Mouse (Mus musculus) heart, adult 2 months (tissue): ENCODE measurements at regions not wholly inside any gene's neighbourhood (a gene's known extent, or its start where the extent isn't known, plus 50 kb on each side); places are given as distances from the start of the nearest gene placed in this dataset.
"Not testable (repeated sequence)": the region's sequence is repeated elsewhere in the genome, so short reads cannot be mapped to it uniquely, and the experiment has no call there.

Experiments
- DNase-seq, 2 experiments: peaks; one replicate each; pipeline ENCODE4 v3.0.0; 2021
- H3K27ac ChIP-seq: fragments of 200-600 bp; 2 replicates; pipeline ENCODE4 v1.8.1; 2022
- H3K27me3 ChIP-seq: fragments of 200-500 bp; 2 replicates; pipeline ENCODE4 v1.6.1; 2012; ENCODE audit warnings: mild to moderate bottlenecking, low read length, inconsistent platforms, mixed read lengths; ENCODE audit not compliant: control insufficient read depth, insufficient read depth
- H3K36me3 ChIP-seq: fragments of 200-500 bp; 2 replicates; pipeline ENCODE4 v1.6.1; 2012; ENCODE audit warnings: low read length, inconsistent platforms; ENCODE audit not compliant: control insufficient read depth, insufficient read depth
- H3K4me1 ChIP-seq: fragments of 200-500 bp; 2 replicates; pipeline ENCODE4 v1.6.1; 2011; ENCODE audit warnings: low read length; ENCODE audit not compliant: control insufficient read depth, insufficient read depth
- H3K4me3 ChIP-seq: fragments of 200-600 bp; 2 replicates; pipeline ENCODE4 v1.8.1; 2022
- H3K79me2 ChIP-seq: fragments of 200-500 bp; replicated peaks from 2 replicates; pipeline ENCODE4 v1.6.1; 2012; ENCODE audit warnings: mild to moderate bottlenecking, inconsistent platforms, low read length, moderate library complexity, mixed read lengths; ENCODE audit not compliant: control insufficient read depth, insufficient read depth
- H3K9ac ChIP-seq: fragments of 200-500 bp; 2 replicates; pipeline ENCODE4 v1.6.1; 2012; ENCODE audit warnings: low read depth, mild to moderate bottlenecking, control low read depth, inconsistent platforms, low read length, mixed read lengths
- CTCF ChIP-seq: fragments of 200-600 bp; IDR thresholded peaks from 2 replicates; pipeline ENCODE4 v1.8.1; 2022; ENCODE audit warnings: antibody characterized with exemption, mild to moderate bottlenecking, moderate library complexity
- EP300 ChIP-seq: fragments of 200-500 bp; IDR thresholded peaks from 2 replicates; pipeline ENCODE4 v1.6.1; 2011; ENCODE audit warnings: low read depth, low read length, control low read depth; ENCODE audit not compliant: insufficient read depth
- POLR2A ChIP-seq: fragments of 200-500 bp; IDR thresholded peaks from 2 replicates; pipeline ENCODE4 v1.6.1; 2011; ENCODE audit warnings: mild to moderate bottlenecking, low read depth, low read length, control low read depth; ENCODE audit not compliant: insufficient read depth
- WGBS: fragments of 180-500 bp; shearing (Covaris S2); methylation state at CpG from one replicate; pipeline ENCODE4 v1.1.7; 2018; 5-methylcytosine and 5-hydroxymethylcytosine counted together
- intact Hi-C: fragments of 180-260 bp; cut with DNase I; formaldehyde crosslinking; loops from one replicate; pipeline ENCODE4 v1.15.1; 2025

GRCm38 (mm10) chr4:143036704-143037103 lies 176.1 kb downstream of the Prdm2 start:
- H3K36me3 ChIP-seq: no peaks in the 10 kb centered on the region
- no peak overlapping the region for H3K9ac ChIP-seq
- H3K4me3 ChIP-seq: no peak overlapping the region
- 62% methylated on average over 4 of the region's 4 CpGs for WGBS
- intact Hi-C loops: no loop called here
- no peak overlapping the region for H3K27ac ChIP-seq
- H3K79me2 ChIP-seq: no peaks in the 10 kb centered on the region
- no peaks in the 10 kb centered on the region for H3K4me1 ChIP-seq
- DNase-seq: no peak
- TF ChIP-seq EP300: no peak
- no peak for TF ChIP-seq CTCF
- TF ChIP-seq POLR2A: no peak
- 0 out of 2 replicates have a peak, but pooled peaks cover 1% of the 10 kb centered on the region for H3K27me3 ChIP-seq

- WGBS: 38% methylated on average over 2 of the region's 2 CpGs
- H3K79me2 ChIP-seq, DNase-seq, H3K27me3 ChIP-seq, H3K4me1 ChIP-seq, H3K36me3 ChIP-seq, intact Hi-C loops, H3K4me3 ChIP-seq, H3K27ac ChIP-seq, H3K9ac ChIP-seq: not testable (repeated sequence)
These were observed 177.7 kb downstream of the Prdm2 start for GRCm38 (mm10) chr4:143035089-143035488.

GRCm38 (mm10) chr4:143034324-143034723 lies 178.5 kb downstream of the Prdm2 start:
- H3K79me2 ChIP-seq, H3K4me1 ChIP-seq, H3K27me3 ChIP-seq, H3K9ac ChIP-seq, H3K4me3 ChIP-seq, DNase-seq, intact Hi-C loops, H3K36me3 ChIP-seq, H3K27ac ChIP-seq: not testable (repeated sequence)
- WGBS: 55% methylated on average over 2 of the region's 2 CpGs

GRCm38 (mm10) chr4:143029813-143030212 lies 183.0 kb downstream of the Prdm2 start:
- H3K27ac ChIP-seq, H3K9ac ChIP-seq, DNase-seq, H3K79me2 ChIP-seq, H3K4me3 ChIP-seq, H3K4me1 ChIP-seq, H3K27me3 ChIP-seq, H3K36me3 ChIP-seq, intact Hi-C loops: not testable (repeated sequence)
- WGBS: 65% methylated on average over 4 of the region's 4 CpGs
- TF ChIP-seq CTCF: peak; percentile 32

GRCm38 (mm10) chr4:143027292-143027691 lies 185.5 kb downstream of the Prdm2 start:
- H3K79me2 ChIP-seq: no peaks in the 10 kb centered on the region
- 8% methylated on average over 5 of the region's 5 CpGs for WGBS
- H3K27ac ChIP-seq: no peak overlapping the region
- no peak overlapping the region for H3K9ac ChIP-seq
- intact Hi-C loops: loop anchor here (1.0 kb wide), 1 partner anchor 211 kb away; no protein-coding TSS in a partner anchor
- no peaks in the 10 kb centered on the region for H3K27me3 ChIP-seq
- H3K4me1 ChIP-seq: no peaks in the 10 kb centered on the region
- H3K36me3 ChIP-seq: no peaks in the 10 kb centered on the region
- peak; percentile 31 to 52 for DNase-seq
- TF ChIP-seq EP300: peak; percentile 51; the same call in 1 of the 2 replicates
- peak; percentile 95 for TF ChIP-seq CTCF
- TF ChIP-seq POLR2A: no peak
- no peak overlapping the region for H3K4me3 ChIP-seq

- Histone ChIP-seq H3K4me1 (no peaks in the 10 kb centered on the region), H3K79me2 (no peaks in the 10 kb centered on the region), H3K36me3 (no peaks in the 10 kb centered on the region), H3K27ac (no peak overlapping the region), H3K4me3 (no peak overlapping the region), H3K27me3 (no peaks in the 10 kb centered on the region), H3K9ac (no peak overlapping the region)
- WGBS: 45% methylated on average over 10 of the region's 10 CpGs
- peak; percentile 24 to 56 for DNase-seq
- intact Hi-C loops: loop anchor here (2.0 to 5.0 kb wide), 2 partner anchors 629 to 869 kb away; no protein-coding TSS in a partner anchor
- TF ChIP-seq POLR2A: no peak
- TF ChIP-seq CTCF: peak; percentile 79
These were observed 191.4 kb downstream of the Prdm2 start for GRCm38 (mm10) chr4:143021242-143021881.
